16 mouse cellular contexts compared by ENCODE assay signal in the genomic region with DNA sequence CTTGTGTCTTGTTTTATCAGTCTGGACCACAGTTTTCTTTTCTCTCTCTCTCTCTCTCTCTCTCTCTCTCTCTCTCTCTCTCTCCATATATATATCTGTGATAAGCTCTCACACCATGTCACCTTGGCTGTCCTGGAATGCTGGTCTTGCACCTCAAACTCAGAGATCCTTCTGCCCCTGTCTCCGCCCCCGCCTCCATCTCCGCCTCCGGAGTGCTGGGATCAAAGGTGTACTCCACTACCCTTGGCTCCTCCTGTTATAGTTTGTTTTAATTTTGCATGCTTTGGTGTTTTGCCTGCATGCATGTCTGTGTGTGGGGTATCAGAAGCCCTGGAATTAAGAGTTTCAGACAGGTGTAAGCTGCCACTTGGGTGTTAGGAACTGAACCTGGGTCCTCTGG.
"Had no signal": no experiment of that assay in that cellular context is flagged by ENCODE, and none has a peak within 500 bp of the region (broad histone marks: within the 10 kb centered on the region; RNA-seq: fewer than 3 reads in every experiment).

No protein-coding gene starts in this region.

- H3K4me2 ChIP-seq: neural tube, embryonic 12.5 days; neural tube, embryonic 13.5 days; neural tube, embryonic 15.5 days; stomach, embryonic 15.5 days had no signal

- H3K27me3 ChIP-seq: neural tube, embryonic 12.5 days; neural tube, embryonic 13.5 days; neural tube, embryonic 15.5 days; stomach, embryonic 15.5 days had no signal

- H3K27ac ChIP-seq: neural tube, embryonic 12.5 days; neural tube, embryonic 13.5 days; neural tube, embryonic 15.5 days; stomach, embryonic 15.5 days had no signal

- H3K4me1 ChIP-seq: neural tube, embryonic 12.5 days; neural tube, embryonic 15.5 days had no signal

- H3K9me3 ChIP-seq: neural tube, embryonic 12.5 days; neural tube, embryonic 13.5 days; neural tube, embryonic 15.5 days; stomach, embryonic 15.5 days had no signal

- H3K9ac ChIP-seq: neural tube, embryonic 12.5 days; neural tube, embryonic 13.5 days; neural tube, embryonic 15.5 days; stomach, embryonic 15.5 days had no signal

- DNase-seq: retina, postnatal 1 day; right cerebral cortex, adult 18-20 months; right cerebral cortex, postnatal 14 days; right cerebral cortex, postnatal 25 days; right cerebral cortex, postnatal 4 days; spleen, adult 18-20 months; thymus, adult 18-20 months; thymus, adult 2 months; thymus, postnatal 14 days; thymus, postnatal 25 days; thymus, postnatal 36 days; thymus, postnatal 4 days had no signal

- H3K4me3 ChIP-seq: neural tube, embryonic 12.5 days; neural tube, embryonic 13.5 days; neural tube, embryonic 15.5 days; stomach, embryonic 15.5 days had no signal
